Mouse (Mus musculus): ENCODE measurements around the gene Efcab11.
A peak's percentile ranks its signal among the peaks of the same experiment; 100 is the strongest.

The Efcab11 gene

DNA sequence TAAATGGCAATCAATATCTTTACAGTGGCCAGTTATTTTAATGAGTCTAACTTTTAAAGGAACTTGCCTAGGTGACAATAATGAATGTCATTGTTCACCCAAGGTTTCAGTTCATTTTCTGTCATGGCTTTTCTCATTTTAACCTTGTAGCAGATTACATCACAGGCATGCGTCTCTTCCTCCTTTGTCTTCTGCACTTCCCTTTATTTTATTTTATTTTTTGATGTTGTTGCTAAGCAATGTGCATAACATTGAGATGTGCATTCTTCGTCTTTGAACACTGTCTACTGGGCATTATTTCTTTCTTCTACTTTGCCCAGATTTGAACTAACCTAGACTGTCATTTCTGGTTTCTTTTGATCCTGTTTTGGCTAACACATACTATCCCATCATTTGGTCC is 88.3 kb downstream of the Efcab11 start:
- no peak for DNase-seq

DNA sequence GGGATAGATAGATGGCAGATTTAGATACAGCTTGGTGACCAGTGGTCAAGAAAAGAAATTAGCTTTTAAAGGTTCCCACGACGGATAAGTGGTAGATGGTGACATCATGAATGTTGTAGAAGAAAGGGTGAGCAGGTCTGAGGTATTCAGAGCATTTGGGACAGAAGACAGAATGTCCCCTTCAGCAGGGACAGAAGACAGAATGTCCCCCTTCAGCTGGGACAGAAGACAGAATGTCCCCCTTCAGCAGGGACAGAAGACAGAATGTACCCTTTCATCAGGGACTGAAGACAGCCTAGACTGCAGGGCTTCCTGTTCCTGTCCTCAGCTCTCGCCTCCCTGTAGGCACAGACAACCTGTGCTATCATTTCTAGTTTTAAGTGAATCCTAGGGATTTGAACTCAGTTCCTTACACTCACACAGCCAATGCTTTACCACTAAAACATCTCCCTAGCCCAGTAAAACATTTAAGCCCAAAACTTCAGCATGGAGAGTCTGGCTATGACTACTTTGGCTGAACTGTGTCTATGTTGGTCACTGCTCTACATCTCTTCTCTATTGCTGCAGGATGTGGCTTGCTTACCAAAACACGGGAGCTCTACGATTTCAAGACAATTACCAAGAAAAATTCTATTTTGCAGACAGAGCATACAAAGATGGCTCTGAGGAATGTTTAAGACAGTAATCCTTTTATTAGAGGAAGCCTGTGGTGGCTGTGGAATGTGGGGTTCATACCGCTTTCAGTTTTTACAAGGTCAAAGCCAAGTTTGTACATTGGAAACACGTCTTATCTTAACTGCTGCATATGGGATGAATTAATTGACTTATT is 89.2 kb downstream of the Efcab11 start:
- no peak for DNase-seq

DNA sequence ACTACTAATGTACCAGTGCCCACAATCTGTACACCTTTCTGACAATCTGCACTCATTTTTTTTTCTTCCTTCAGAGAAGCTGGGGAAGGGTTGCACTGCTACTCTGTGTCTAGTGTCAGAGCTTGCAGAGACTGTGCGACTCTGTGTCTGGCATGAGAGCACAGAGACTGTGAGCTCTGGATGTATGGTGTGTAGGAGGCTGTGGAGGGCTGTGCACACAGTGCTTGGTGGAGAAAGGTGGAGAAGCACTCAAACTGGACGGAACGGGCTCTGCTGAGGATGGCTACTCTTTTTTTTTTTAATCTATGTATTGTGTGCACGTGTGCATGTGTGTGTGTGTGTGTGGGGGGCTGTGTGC is 90.1 kb downstream of the Efcab11 start:
- DNase-seq, result no peak

GRCm38 (mm10) chr12:99793465-99794157 is 90.6 kb downstream of the Efcab11 start:
- DNase-seq, result no peak

DNA sequence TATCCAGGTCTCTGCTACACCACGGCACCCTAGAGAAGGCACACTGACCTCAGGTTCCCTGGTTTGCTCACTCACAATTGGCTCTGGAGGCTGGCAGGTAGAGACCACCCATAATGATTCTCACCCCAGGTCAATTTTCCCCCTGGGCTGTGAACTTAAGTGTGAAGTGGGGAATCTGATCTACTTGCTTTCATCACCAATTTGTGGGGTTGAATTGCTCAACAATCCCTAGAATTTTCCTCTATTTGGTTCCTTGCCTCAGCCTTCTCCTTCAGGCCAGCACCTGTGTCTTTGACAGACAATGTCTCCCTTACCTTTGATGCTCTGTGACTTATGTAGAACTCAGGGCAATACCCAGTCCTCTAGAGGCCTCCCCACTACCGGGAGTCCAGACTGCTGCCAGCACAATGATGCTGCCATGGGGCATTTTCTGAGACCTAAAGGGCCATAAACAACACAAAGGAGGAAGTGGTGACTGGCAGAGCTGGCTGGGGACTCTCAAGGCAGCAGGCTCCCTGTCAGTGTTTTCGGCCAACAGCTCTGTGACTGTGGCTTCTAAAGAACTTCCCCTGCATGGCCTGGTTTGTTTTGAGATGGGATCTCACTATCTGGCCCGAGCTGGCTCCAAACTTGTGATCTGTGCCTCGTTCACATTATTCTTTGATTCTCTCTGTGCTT is 94.8 kb downstream of the Efcab11 start:
- no peak for DNase-seq

DNA sequence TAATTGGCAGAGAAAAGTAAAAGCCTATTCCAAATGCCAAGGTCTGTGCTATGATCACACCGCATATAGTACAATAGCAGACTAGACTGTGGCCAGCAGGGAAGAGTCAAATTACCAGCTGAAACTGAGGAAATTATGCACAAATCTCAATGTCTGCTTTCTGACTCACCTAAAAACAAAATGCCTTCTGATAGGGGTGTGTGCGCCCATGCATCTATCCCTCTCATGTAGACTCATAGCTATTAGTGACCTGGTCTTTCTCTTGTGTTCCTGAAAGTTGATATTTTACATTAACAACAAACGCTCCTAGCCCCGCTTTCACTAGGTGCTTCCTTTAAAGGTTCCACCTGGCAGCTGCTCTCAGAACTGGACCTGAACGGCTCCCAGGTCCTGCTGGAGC is 102.5 kb downstream of the Efcab11 start:
- no peak for DNase-seq

- no peak for DNase-seq
These were observed 103.8 kb downstream of the Efcab11 start for GRCm38 (mm10) chr12:99780396-99780795.

DNA sequence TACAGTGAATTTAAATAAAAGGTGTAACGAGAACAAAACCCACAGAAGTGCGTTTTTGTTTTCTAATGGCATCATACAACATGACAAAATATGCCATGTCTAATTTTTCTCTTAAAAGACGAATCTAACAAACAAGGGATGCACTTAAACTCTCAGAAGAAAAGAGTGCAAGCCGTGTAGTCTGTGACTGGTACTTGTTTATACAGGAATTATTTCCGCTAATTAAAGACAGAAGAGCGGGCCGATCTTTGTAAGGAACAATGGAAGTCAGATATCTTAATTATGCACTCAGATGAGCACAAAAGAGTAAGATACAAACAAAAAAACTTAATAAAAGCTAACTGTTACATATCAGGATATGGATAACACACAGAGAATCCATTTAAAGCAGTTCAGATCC is 104.3 kb downstream of the Efcab11 start:
- no peak for DNase-seq

GRCm38 (mm10) chr12:99776497-99777139 is 107.6 kb downstream of the Efcab11 start:
- no peak for DNase-seq

GRCm38 (mm10) chr12:99774864-99775263 is 109.4 kb downstream of the Efcab11 start:
- no peak for DNase-seq

- no peak for DNase-seq
These were observed 110.5 kb downstream of the Efcab11 start for GRCm38 (mm10) chr12:99773636-99774193.

- DNase-seq, result no peak
These were observed 113.2 kb downstream of the Efcab11 start for GRCm38 (mm10) chr12:99771018-99771417.

DNA sequence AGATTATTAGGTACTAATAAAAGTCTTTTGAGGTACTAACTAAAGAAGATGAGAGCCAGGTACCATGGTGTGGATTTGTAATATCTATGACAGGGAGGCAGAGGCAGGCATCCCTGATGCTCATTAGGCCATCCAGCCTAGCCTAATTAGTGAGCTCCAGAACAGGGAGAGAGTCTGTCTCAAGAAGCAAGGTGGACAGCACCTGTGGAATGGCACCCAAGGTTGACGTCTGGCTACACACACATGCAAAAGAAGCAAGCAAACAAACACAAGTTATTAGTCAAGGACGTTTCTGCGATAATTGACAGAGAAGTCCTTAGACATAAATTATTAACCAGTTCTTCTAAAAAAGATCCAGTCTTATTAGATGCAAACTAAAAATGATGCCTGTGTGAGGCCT is 114.6 kb downstream of the Efcab11 start:
- no peak for DNase-seq

DNA sequence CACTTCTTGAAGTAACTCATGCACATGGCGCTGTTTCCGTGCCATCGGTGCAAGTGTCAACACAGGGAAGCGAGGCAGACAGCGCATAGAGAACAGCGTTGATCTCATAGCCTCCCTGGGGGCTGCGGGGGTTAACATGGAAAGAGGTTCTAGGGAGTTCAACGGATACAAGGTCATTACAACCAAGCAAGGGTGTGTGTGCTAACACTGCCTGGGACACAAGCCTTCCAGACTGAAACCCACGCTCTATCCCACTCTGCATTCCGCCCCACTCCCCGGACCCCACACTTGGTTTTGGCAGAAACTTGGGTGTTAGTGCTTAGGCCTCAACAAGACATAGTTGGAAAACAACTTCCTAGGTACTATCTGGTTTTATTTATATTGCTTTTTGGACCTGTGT is 116.5 kb downstream of the Efcab11 start:
- DNase-seq, result no peak

- no peak for DNase-seq
These were observed 118.3 kb downstream of the Efcab11 start for GRCm38 (mm10) chr12:99765979-99766378.

- no peak for DNase-seq
These were observed 120.2 kb downstream of the Efcab11 start for GRCm38 (mm10) chr12:99764053-99764452.

GRCm38 (mm10) chr12:99757754-99758526 is 126.3 kb downstream of the Efcab11 start:
- DNase-seq, result peak; percentile 47

GRCm38 (mm10) chr12:99756914-99757687 is 127.1 kb downstream of the Efcab11 start:
- DNase-seq, result no peak

- no peak for DNase-seq
These were observed 128.0 kb downstream of the Efcab11 start for GRCm38 (mm10) chr12:99756213-99756612.

DNA sequence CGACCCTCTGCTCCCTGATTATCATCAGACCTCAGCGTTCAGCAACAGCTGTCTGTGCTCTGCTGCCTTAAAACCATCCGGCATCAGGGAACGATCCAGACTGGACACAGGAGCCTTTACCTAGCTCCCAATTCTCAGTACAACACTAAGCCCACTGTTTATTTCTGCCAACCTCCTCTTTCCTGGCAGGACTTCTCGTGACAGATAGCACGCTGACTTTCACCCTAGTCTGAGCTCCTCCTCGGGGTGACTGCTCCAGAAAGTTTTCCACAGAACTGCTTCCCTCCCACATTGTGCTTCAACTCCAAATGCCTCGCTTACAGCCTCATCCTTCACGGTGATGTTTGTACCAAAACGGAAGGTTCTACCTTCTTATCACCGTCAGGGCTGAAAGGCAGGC is 131.3 kb downstream of the Efcab11 start:
- no peak for DNase-seq

DNA sequence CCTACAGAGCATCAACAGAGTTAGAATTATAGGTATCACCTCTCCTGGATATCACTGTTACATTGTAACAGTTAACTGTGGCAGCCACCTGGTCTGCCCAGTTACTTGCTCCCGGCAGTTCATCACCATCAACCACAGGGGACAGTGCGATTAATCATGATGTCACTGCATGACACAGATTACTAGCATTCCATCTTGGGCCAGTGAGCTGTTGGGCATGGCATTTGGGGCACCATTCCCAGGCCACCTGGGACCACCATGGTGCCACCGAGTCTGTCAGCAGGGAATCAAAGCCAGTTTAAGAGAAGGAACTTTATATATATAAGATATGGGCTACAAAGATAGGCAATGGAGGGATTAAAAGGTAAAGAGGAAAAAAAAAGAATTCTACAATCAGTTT is 134.8 kb downstream of the Efcab11 start:
- DNase-seq, result no peak
